Mouse (Mus musculus) natural killer cell, adult 2 months (primary cell): ENCODE results near the gene Hoxd13.
A peak's percentile ranks its signal among the peaks of the same experiment; 100 is the strongest.

Experiments used
- DNase-seq, 2 experiments: peaks; one replicate each; pipeline ENCODE4 v3.0.0; 2022; ENCODE audit warnings: low spot score in 2 of 2

The Hoxd13 gene

DNA sequence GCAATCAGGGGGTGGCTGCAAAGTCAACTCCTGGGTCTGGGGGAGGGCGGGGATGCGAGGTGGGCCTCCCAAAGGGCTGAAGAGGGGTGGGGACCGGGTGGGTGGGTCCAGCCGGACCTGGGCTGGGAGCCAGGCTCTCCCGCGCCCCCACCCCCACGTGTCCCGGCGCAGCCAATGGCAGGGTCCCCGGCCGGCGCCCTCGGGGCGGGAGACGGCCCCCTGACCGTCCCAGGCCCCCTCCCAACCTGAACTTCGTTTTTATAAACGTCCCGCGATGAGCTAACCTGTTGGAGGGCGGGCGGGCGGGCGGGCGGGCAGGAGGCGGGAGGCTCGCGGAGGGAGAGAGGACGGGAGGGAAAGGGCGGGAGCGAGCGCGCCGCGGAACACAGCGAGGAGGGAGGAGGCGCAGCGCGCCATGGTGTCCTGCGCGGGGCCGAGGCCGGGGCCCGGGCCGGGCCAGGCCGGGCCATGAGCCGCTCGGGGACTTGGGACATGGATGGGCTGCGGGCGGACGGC, at the start of gene Hoxd13:
Hoxd13 (plus strand) TSS at position 469 of the 516 bp plus-strand sequence.
- no peak for DNase-seq

GRCm38 (mm10) chr2:74619676-74620246, 48.3 kb upstream of the Hoxd13 start:
- no peak for DNase-seq

GRCm38 (mm10) chr2:74620368-74620767, 47.7 kb upstream of the Hoxd13 start:
- no peak for DNase-seq

DNA sequence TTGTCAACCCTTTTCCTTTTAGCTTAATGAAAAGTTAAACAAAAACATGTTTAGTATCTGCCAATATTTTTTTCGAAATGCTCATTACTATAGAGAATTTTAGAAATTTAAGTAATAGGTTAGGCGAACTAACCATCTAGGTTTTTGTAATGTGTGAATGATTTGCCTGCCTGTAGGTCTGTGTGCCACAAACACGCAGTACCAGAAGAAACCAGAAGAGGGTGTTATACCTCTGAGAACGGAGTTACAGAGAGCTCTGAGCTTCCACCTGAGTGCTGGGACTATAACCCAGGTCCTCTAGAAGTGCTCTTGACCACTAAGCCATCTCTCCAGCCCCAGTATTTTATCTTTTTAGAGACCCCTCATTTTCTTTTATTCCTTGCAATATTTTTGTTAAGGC, 32.7 kb upstream of the Hoxd13 start:
- DNase-seq = no peak

DNA sequence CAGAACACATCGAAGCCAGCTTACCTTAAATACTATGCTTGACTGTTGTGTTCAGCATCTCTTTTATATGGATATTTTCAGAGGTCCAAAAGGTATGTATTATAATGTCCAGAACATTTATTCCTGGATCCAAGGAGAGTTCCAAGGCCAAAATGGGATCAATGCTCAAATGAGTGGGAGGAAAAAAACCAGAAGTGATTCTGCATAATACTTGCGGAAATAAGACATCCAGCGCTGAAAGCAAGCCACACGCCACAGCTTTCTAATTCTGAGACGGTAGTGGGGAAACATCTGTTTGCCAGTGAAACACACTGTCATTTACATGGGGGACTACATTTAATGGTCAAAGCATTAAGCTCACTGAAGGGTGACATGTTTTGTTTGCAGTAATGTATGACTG, 25.7 kb upstream of the Hoxd13 start:
- no peak for DNase-seq

GRCm38 (mm10) chr2:74645631-74646030, 22.5 kb upstream of the Hoxd13 start:
- DNase-seq = no peak

DNA sequence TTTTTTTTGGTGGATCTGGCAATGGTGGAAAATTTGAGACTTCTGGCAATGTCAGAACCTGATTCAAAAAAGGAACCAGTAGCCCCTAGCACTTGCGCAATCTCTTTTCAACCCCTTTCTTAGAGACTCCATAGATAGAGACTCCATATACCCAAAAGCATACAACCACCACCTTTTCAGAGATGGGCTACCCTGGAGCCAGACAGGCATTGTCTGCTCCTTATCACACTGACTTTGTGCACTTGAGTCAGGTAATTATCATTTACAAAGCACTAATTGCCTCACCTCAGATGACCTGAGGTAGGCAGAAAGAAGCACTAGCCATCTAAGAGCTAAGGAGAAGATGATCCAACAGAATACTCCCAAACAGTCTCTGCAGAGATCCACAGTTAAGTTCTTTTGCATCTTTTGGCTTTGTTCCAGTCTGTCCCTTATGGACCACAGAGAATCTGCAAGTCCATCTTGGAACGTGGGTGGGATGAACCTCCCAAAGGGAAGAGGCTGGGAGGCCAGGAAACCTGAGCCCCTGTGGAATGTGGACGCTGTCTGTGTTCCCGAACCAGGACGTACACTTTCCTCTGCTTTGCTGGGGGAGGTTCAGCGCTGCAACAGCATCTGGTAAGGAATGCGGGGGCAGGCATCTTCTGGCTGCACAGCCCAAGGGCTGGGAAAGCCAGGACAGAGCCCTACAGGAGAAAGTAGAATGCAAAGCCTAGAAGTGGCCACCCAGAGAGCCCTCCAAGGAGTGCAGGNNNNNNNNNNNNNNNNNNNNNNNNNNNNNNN, 20.8 kb upstream of the Hoxd13 start:
- no peak for DNase-seq

DNA sequence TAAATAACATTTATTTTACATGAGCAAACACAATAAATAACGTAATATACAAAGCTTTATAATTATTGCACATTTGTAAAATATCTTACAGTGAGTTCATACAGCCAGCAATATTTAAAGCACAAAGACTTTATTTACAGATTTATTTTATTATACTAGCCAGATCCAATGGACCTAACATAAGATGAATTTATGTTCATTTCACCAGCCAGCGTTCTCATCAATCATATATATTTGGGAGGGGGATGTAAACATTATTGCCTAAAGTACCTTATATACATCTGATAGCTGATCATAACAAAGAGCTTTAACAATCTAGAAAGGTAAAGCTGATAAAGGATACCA, 15.1 kb upstream of the Hoxd13 start:
- no peak for DNase-seq

GRCm38 (mm10) chr2:74653781-74654535, 14.2 kb upstream of the Hoxd13 start:
- no peak for DNase-seq

DNA sequence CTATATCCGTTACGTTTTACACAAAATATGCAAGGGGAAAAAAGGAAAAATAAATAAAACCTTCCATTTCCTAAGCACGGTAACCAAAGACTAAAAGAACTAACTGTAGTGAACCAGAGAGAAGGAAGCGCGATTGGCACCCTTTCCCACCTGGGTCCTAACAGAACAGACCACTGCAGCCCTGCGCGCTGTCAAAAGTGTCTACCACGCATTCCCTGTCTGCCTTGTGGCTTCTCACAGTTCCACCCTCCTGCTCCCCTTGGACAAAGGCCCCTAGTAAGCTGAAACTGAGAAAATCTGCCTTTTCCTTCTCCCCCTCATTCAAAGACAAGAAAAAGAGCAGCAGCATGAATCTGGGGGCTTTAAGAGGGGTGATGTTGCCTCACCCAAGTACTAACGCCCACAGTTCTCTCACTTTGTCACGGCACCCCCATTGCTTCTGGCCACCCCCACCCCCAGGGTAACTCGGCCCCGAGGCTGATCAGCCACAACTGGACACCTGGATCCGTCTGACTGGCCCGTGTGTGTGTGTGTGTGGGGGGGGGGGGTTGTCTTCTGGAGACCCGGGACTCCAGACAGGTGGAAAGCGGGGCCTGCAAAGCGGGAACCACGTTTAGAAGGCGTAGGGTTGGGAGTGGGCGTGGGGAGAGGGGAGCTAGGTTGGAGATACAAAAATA, 13.2 kb upstream of the Hoxd13 start:
- DNase-seq = no peak

- no peak for DNase-seq
Observed at GRCm38 (mm10) chr2:74655420-74655781, 12.7 kb upstream of the Hoxd13 start.

DNA sequence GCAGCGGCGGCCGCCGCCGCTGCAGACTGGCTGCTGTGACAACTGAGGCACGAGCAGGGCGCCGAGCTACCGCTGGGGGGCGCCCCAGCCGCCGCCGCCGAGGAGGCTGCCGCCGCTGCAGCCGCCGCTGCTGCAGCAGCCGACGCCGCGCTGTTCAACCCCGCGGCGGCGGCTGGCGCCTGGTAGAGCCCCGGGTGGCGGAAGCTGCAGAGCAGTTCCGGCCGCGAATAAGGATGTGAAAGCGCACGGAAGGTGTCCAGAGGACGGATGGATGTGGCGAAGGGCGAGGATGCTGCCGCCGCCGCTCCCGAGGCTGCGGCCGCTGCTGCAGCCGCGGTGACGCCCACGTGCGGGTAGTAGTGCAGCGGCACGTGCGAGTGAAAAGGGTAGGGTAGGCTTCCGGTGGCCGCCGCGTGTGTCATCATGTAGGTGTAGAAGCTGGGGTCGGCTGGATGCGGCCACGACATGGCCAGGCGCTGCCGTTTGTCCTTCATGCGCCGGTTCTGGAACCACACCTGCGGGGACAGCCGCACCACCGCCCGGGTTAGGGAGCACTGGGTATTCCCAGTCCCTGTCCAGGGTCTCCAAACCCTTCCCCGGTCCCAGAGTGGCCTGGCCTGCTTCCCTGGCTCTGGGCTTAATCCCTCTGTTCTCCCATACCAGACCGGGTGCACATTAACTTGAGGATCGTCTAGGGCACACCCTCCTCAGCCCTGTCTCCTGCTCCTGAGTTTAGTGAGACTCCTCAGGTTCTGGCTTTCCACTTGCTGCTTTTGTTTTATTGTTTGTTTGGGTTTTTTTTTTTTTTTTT, 12.1 kb upstream of the Hoxd13 start:
- DNase-seq = peak; percentile 44 to 49

- no peak for DNase-seq
Observed at GRCm38 (mm10) chr2:74656632-74657021, 11.5 kb upstream of the Hoxd13 start.

DNA sequence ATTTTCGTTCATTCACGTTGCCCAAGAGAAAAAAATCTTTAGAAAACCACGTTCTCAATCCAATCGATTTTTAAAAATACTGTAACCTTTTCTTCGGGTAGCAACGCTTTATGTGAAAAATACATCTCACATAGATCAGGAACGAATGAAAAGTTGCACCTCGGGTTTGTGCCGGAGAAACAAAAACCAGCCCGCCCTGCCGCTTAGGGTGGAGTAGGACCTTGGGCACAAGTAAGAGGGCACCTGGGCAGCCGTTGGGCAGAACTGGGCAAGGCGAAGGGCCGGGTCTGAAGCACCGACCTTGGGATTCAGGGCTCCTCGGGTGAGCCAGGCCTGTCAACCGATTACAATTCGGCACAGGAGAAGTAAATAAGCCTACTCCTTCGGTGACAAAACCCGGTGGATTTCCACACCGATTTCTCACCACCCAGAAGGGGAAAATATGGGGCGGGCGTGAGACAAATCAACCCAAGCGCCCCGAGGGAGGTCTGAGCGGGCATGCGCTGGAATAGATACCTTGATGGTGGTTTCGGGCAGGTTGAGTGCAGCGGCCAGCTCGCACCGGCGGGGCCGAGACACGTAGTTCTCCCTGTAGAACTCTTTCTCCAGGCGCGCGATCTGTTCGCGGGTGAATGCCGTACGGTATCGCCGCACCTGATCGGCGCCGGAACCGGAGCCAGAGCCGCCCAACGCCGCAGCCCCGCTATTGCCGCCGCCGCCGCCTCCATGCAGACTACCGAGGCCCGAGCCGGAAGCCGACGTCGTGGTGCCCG, 10.7 kb upstream of the Hoxd13 start:
- no peak for DNase-seq

GRCm38 (mm10) chr2:74658024-74658666, 10.0 kb upstream of the Hoxd13 start:
- no peak for DNase-seq

DNA sequence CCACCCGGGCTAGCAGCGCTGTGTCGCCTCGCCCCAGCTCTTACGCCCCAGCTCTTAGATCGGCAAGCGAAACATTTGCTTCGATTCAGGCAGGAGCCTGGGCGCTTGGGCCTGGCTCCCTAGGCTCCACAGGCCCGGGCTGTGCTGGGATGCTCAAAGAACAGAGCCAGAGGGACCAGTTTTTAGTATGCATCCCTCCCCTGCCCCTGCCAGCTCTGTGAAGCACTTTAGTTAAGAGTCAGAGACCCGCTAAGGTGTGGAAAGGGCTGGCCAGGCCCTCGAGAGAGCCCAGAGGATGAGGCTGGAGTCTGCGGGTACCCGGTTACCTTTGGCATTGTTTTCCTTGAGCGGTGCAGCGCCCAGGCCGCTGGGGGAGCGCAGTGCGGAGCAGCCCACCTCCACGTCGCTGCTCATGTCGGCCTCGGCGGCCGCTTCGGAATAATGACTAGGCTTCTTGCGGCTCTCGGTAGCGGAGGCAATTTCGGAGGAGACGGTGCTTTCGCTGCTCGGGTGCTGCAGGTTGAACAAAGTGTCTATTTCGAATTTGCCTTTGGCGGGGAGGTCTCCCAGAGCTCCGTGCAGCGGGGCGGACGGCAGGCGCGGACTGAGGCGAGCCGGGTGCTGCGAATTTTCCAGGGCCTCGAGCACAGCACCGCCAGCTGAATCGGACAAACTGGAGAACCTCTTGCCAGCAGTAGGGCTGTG, 9.3 kb upstream of the Hoxd13 start:
- no peak for DNase-seq

GRCm38 (mm10) chr2:74659507-74660005, 8.6 kb upstream of the Hoxd13 start, which contains the start of gene Evx2:
Gene Evx2, minus strand, starts transcription at chr2:74659557.
- DNase-seq = no peak

GRCm38 (mm10) chr2:74660421-74661375, 7.4 kb upstream of the Hoxd13 start:
- DNase-seq = no peak
